Mouse (Mus musculus) ovary, postnatal 10 days (tissue): ENCODE data around the gene Tas2r108.

ENCODE experiments used
- DNase-seq: peaks from one replicate; pipeline ENCODE4 v3.0.0; 2022; ENCODE audit warnings: low spot score

Gene Tas2r108

DNA sequence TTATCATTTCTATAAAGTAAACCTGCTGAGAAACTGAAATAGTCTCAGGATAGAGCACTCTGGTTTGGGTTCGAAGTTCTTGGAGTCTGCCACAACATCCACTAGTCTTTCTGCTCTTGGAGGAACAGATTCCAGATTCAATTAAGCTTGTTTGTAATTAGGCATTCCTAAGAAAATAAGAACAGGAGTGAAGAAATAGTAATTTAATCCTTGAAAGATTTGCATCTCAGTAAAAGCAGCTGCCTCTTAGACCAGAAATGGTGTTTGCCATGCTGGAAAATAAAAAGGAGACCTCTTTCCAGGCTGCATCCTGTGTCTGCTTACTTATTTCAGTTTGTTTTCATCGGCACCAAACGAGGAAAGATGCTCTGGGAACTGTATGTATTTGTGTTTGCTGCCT lies at the start of gene Tas2r108:
TSS of gene Tas2r108 (plus strand) at position 301 of the 400 bp plus-strand sequence.
- DNase-seq, result no peak

DNA sequence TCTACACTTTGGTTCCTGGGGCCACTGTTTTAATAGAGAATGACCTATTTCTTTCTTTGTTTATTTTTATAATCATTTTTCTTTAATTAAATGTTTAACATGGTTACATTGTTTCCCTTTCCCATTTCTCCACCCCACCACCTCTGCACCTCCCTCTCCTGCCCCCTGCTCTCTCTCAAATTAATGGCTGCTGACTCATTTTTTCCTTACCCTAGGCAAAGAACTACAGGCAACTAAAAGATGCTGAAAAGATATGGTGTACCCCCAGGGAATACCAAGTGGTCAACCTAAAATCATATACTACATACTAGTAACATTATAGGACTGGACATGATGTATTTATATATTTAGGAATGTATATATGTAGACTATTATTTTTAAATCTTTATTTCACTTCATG lies 44.7 kb upstream of the Tas2r108 start:
- DNase-seq, result no peak

GRCm38 (mm10) chr6:40454436-40455041 lies 38.8 kb upstream of the Tas2r108 start:
- DNase-seq, result no peak

DNA sequence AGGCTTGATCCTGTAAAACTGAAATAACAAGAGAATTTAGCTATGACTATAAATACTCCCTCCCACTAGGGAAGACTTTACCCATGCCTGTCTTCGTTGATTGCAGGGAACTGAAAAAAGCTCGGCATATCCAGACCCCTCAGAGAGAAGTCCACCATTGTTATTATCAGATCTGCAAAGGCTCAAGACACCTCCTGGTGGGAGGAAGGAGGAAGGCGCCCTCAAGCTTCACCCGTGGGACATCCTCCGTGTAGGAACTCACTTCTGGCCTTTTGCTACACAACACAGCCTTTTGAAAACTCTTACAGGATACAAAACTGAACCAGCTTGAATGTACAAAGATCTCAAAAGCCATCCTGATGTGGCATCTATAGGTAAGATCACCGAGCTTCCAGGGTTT lies 27.6 kb upstream of the Tas2r108 start:
- no peak for DNase-seq

- peak; percentile 67 for DNase-seq
Observed at GRCm38 (mm10) chr6:40470916-40471719, 22.2 kb upstream of the Tas2r108 start, which contains the start of gene Ssbp1. Ssbp1 (plus strand) TSS chr6:40471352.

GRCm38 (mm10) chr6:40471720-40472010 lies 21.7 kb upstream of the Tas2r108 start:
- DNase-seq, result no peak

DNA sequence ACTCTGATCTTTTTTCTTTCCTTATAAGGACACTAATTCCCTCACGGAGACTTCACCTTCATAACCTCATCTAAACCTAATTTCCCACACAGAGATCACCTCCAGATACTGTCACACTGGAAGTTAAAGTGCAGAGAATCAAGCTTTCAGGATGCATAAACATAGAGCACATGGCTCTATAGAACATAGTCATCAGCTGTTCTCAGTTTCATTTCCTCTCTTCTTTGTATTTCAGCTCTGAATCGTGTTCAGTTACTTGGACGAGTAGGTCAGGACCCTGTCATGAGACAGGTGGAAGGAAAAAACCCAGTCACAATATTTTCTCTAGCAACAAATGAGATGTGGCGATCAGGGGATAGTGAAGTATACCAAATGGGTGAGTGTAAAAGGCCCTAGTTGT lies 17.2 kb upstream of the Tas2r108 start:
- DNase-seq, result no peak

DNA sequence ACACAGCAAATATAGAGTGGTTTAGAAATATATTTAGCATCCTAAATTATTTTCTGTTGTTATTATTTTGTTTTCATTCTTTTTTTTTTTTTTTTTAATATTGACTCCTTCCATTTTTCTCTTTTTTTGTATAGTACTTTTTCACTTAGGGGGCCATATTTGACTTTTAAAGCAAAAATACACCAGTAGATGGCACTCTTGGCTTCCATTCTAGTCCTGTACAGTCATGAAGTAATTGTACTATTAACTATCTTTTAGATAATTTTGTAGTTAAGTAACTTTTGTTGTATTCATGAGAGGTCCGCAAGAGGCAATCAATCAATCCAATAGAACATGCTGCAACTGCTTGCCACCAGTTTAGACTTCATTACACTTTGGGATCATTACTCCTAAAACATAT lies 13.6 kb upstream of the Tas2r108 start:
- DNase-seq, result no peak

- no peak for DNase-seq
Observed at GRCm38 (mm10) chr6:40482318-40482717, 11.0 kb upstream of the Tas2r108 start.

GRCm38 (mm10) chr6:40490933-40491332 lies 2.4 kb upstream of the Tas2r108 start, which contains the start of gene Tas2r137:
Tas2r137 (plus strand) TSS chr6:40491233.
- no peak for DNase-seq

DNA sequence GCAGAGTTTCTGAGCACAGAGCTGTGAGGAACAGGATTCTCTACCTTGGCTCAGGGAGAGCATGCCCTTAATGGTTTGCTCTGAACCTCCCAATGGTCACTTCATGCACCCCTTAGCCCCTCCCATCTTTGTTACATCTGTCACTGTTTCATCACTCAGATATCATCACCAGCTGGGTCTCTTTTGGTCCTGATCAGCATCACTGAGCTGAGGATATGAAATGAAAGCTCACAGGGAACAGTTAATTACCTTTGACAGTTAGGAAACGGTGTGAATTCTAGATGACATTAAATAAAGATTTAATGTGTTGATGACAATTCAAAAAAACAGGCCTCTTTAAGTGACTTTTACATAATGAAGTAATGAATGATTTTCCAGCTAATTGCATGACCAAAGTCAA lies 26.1 kb downstream of the Tas2r108 start, which contains the start of gene Prss37:
TSS of gene Prss37 (minus strand) at position 101 of the 400 bp plus-strand sequence.
- no peak for DNase-seq
